ENCODE assay signal across 8 mouse cellular contexts in the genomic region with DNA sequence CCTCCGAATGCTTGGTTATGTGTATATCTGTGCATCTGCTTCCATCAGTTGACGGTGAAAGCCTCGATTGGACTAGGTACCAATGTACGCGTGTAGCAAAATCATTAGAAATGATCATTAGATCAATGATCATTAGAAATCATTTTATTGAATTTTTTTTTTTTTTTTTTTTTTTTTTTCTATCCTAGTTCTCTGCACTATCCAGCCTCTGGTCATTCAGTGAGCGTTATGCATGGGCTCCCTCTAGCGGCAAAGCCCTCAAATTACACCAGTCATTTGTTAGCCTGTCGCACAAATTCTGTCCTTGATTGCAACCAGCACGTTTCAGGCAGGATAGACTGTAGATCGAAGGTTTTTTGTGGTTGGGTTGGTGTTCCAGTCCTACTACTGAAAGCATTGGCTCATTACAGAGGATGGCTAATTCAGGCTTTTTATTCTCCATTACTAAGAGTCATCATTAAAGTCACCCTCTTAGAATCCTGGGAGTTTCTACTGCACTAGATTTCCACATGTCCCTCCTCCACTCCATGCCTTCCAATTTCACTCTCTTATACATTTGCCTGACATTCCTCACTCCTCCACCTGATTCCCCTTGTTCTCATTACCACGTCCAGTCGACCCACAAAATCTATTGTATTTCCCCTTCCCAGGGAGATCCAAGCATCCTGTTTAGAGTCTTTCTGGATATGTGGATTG. TPM values are rescaled to one million over a fixed set of nuclear protein-coding genes. Genes with fewer than 3 reads are reported as not detected.
DNase-seq lines count a peak whose midpoint lies in the region; ATAC-seq and TF ChIP-seq lines count a peak whose summit lies in the region.

No protein-coding gene starts in this region.

- no peaks in the 10 kb centered on the region for H3K27me3 ChIP-seq in E14TG2a.4 (ENCODE audit: insufficient read depth, low read length)
- no peaks in the 10 kb centered on the region for H3K27me3 ChIP-seq in forebrain, postnatal 0 days (ENCODE audit: insufficient read depth, low read length)
- no peaks in the 10 kb centered on the region for H3K27me3 ChIP-seq in liver, postnatal 0 days (ENCODE audit: insufficient read depth, low read length)
- no peaks in the 10 kb centered on the region for H3K27me3 ChIP-seq in neural tube, embryonic 15.5 days (replicated peaks)

- DNase-seq in 416B (ENCODE audit: low read depth): peak; percentile 48
- peak; percentile 15 for DNase-seq in cerebellum, adult 11 months
- DNase-seq in forebrain, postnatal 0 days: peak; percentile 49
- DNase-seq in kidney, postnatal 10 days: peak; percentile 70
- peak; percentile 60 for DNase-seq in liver, postnatal 0 days
- DNase-seq in thymus, postnatal 36 days: peak; percentile 44 to 45

- TF ChIP-seq CTCF in E14TG2a.4 (conservative IDR thresholded peaks at IDR 0.05; ENCODE audit: low read length): peak; percentile 70
- TF ChIP-seq CTCF in forebrain, postnatal 0 days (IDR thresholded peaks at IDR 0.05; ENCODE audit: low read depth): peak; percentile 76
- TF ChIP-seq CTCF in liver, postnatal 0 days (IDR thresholded peaks at IDR 0.05; ENCODE audit: low read depth): peak; percentile 81

- H3K4me3 ChIP-seq in E14TG2a.4 (replicated peaks; ENCODE audit: low read length): no peak overlapping the region
- H3K4me3 ChIP-seq in forebrain, postnatal 0 days (ENCODE audit: low read depth, low read length): no peak overlapping the region
- H3K4me3 ChIP-seq in liver, postnatal 0 days (ENCODE audit: low read depth, low read length): no peak overlapping the region
- H3K4me3 ChIP-seq in neural tube, embryonic 15.5 days (replicated peaks): no peak overlapping the region

- peak; percentile 47 for ATAC-seq in forebrain, postnatal 0 days
- ATAC-seq in liver, postnatal 0 days: no peak; the same call in 1 of the 2 replicates
- peak; percentile 35; the same call in 1 of the 2 replicates for ATAC-seq in neural tube, embryonic 15.5 days (ENCODE audit: low FRiP score)

- no peak overlapping the region for H3K9ac ChIP-seq in forebrain, postnatal 0 days
- H3K9ac ChIP-seq in liver, postnatal 0 days (replicated peaks): no peak overlapping the region
- H3K9ac ChIP-seq in neural tube, embryonic 15.5 days (replicated peaks): no peak overlapping the region

- H3K4me1 ChIP-seq in E14TG2a.4 (replicated peaks; ENCODE audit: low read depth, low read length): no peaks in the 10 kb centered on the region
- no peaks in the 10 kb centered on the region for H3K4me1 ChIP-seq in forebrain, postnatal 0 days (ENCODE audit: insufficient read depth)
- H3K4me1 ChIP-seq in liver, postnatal 0 days (ENCODE audit: insufficient read depth): no peaks in the 10 kb centered on the region
- H3K4me1 ChIP-seq in neural tube, embryonic 15.5 days: no peaks in the 10 kb centered on the region

- no peak for TF ChIP-seq EP300 in liver, postnatal 0 days (IDR thresholded peaks at IDR 0.05; ENCODE audit: low read depth)

- 39% methylated on average over 12 of the region's 12 CpGs for WGBS in forebrain, postnatal 0 days
- WGBS in liver, postnatal 0 days (ENCODE audit: insufficient replicate concordance): 32% methylated on average over 12 of the region's 12 CpGs
- WGBS in neural tube, embryonic 15.5 days: 41% methylated on average over 12 of the region's 12 CpGs

- no peak overlapping the region for H3K27ac ChIP-seq in forebrain, postnatal 0 days (ENCODE audit: low read depth, low read length)
- H3K27ac ChIP-seq in liver, postnatal 0 days (ENCODE audit: low read depth): no peak overlapping the region
- no peak overlapping the region for H3K27ac ChIP-seq in neural tube, embryonic 15.5 days (replicated peaks)

- H3K9me3 ChIP-seq in E14TG2a.4 (ENCODE audit: low read length): no peaks in the 10 kb centered on the region
- H3K9me3 ChIP-seq in forebrain, postnatal 0 days (ENCODE audit: low read length): no peaks in the 10 kb centered on the region
- H3K9me3 ChIP-seq in liver, postnatal 0 days (ENCODE audit: low read length): no peaks in the 10 kb centered on the region
- no peaks in the 10 kb centered on the region for H3K9me3 ChIP-seq in neural tube, embryonic 15.5 days (replicated peaks)

- H3K4me2 ChIP-seq in forebrain, postnatal 0 days (ENCODE audit: low read depth): no peak overlapping the region
- H3K4me2 ChIP-seq in liver, postnatal 0 days (ENCODE audit: low read depth, low read length): no peak overlapping the region
- H3K4me2 ChIP-seq in neural tube, embryonic 15.5 days: no peak overlapping the region

- no peaks in the 10 kb centered on the region for H3K36me3 ChIP-seq in E14TG2a.4 (ENCODE audit: insufficient read depth, low read length)
- no peaks in the 10 kb centered on the region for H3K36me3 ChIP-seq in forebrain, postnatal 0 days (ENCODE audit: insufficient read depth)
- H3K36me3 ChIP-seq in liver, postnatal 0 days (replicated peaks; ENCODE audit: insufficient read depth, low read length): no peaks in the 10 kb centered on the region
- no peaks in the 10 kb centered on the region for H3K36me3 ChIP-seq in neural tube, embryonic 15.5 days

RNA-seq across cellular contexts. Expression of a gene that starts 38.1 kb away (rescaled TPM):
- 2.6 and 4.0 TPM in 2 replicates for total RNA-seq in forebrain, postnatal 0 days (2014; rRNA removed)
- polyA plus RNA-seq in forebrain, postnatal 0 days (2015; fragmentation: Nextera tagmentation; extraction: Ambion mirVana): 0.89 and 1.6 TPM in 2 replicates
- polyA plus RNA-seq in liver, postnatal 0 days (2015; fragmentation: Nextera tagmentation; extraction: Ambion mirVana): not detected in 2 replicates
- polyA plus RNA-seq in neural tube, embryonic 15.5 days (2015; fragmentation: Nextera tagmentation; extraction: Ambion mirVana): 0.34 and 0.56 TPM in 2 replicates

Comparison
In these comparisons a context has a peak if more than half of its experiments do, and no peak if none do; other contexts are left out.
1. DNase-seq: peak in every context shown above with its lines; median percentile 70 in kidney, postnatal 10 days; 60 in liver, postnatal 0 days; 49 in forebrain, postnatal 0 days; 48 in 416B; 44 in thymus, postnatal 36 days; 15 in cerebellum, adult 11 months.